Mouse (Mus musculus) ES-E14 (cell line): Measurements from ENCODE around the gene Epha4. TPM values are rescaled to one million over a fixed set of nuclear protein-coding genes. Genes with fewer than 3 reads are reported as not detected.

Experiments used
- DNase-seq: peaks from one replicate; pipeline ENCODE4 v3.0.0-alpha.2; 2013; ENCODE audit warnings: low read depth, low spot score
- H3K27ac ChIP-seq: 2 replicates; pipeline ENCODE4 v1.5.1; 2012; ENCODE audit warnings: low read depth, mild to moderate bottlenecking, low read length, moderate library complexity, mixed read lengths; ENCODE audit not compliant: poor library complexity, insufficient read depth, severe bottlenecking
- H3K36me3 ChIP-seq: 2 replicates; pipeline ENCODE4 v1.6.1; 2012; ENCODE audit warnings: mild to moderate bottlenecking, low read length, moderate library complexity, mixed read lengths; ENCODE audit not compliant: control insufficient read depth, poor library complexity, insufficient read depth, severe bottlenecking
- H3K4me1 ChIP-seq, 2 experiments: fragments of 150-350 bp in 1 of 2; sonication (generic) in 1 of 2; 2 replicates each; pipeline ENCODE4 v1.6.1; 2012; ENCODE audit warnings: low read length in 2 of 2, mild to moderate bottlenecking in 1 of 2, mixed read lengths in 1 of 2; ENCODE audit not compliant: control insufficient read depth in 2 of 2, insufficient read depth in 2 of 2, poor library complexity in 1 of 2
- H3K4me3 ChIP-seq, 2 experiments: fragments of 150-350 bp in 1 of 2; sonication (generic) in 1 of 2; 2 replicates each; pipeline ENCODE4 v1.5.1; 2012; ENCODE audit warnings: low read length in 2 of 2, low read depth in 1 of 2, mild to moderate bottlenecking in 1 of 2, mixed read lengths in 1 of 2; ENCODE audit not compliant: insufficient read depth in 1 of 2, poor library complexity in 1 of 2, severe bottlenecking in 1 of 2
- H3K9ac ChIP-seq: 2 replicates; pipeline ENCODE4 v1.6.1; 2012; ENCODE audit warnings: low read depth, mild to moderate bottlenecking, low read length, mixed read lengths; ENCODE audit not compliant: poor library complexity, insufficient read depth, severe bottlenecking
- H3K9me3 ChIP-seq: fragments of 150-350 bp; sonication (generic); 2 replicates; pipeline ENCODE4 v1.6.1; 2012; ENCODE audit warnings: low read depth, mild to moderate bottlenecking, low read length; ENCODE audit not compliant: control insufficient read depth, insufficient read depth
- CHD2 ChIP-seq: IDR thresholded peaks from 2 replicates; pipeline ENCODE4 v1.6.1; 2014; ENCODE audit warnings: mild to moderate bottlenecking, low read depth, low read length, inconsistent platforms
- HCFC1 ChIP-seq: IDR thresholded peaks from 2 replicates; pipeline ENCODE4 v1.6.1; 2012; ENCODE audit warnings: low read length, inconsistent platforms, borderline replicate concordance; ENCODE audit not compliant: insufficient read depth
- MAFK ChIP-seq: IDR thresholded peaks from 2 replicates; pipeline ENCODE4 v1.6.1; 2014; ENCODE audit warnings: mild to moderate bottlenecking, low read depth, low read length, inconsistent platforms; ENCODE audit not compliant: insufficient read depth
- ZC3H11A ChIP-seq: IDR thresholded peaks from 2 replicates; pipeline ENCODE4 v1.6.1; 2012; ENCODE audit warnings: low read depth, mild to moderate bottlenecking, inconsistent platforms, low read length, borderline replicate concordance
- ZNF384 ChIP-seq: IDR thresholded peaks from 2 replicates; pipeline ENCODE4 v1.6.1; 2012; ENCODE audit warnings: low read depth, low read length, inconsistent platforms
- in situ Hi-C, 2 experiments: fragments of 600-800 bp; cut with MboI; formaldehyde crosslinking; loops; one replicate each; pipeline ENCODE4 v1.15.1; 2025; ENCODE audit warnings: low sequenced_read_pairs in 2 of 2, inconsistent platforms in 1 of 2; ENCODE audit not compliant: unreplicated experiment in 2 of 2
- total RNA-seq: library from RNA; depleted of rRNA; stranded (reverse); fragments of 300-350 nt; gene quantifications from 2 replicates; pipeline ENCODE4 v1.2.3, GENCODE M21; 2012

Epha4 gene
- total RNA-seq, 1 experiment = 99.7 TPM

GRCm38 (mm10) chr1:77490166-77490565 lies 24.7 kb downstream of the Epha4 start:
- no peak overlapping the region for H3K4me3 ChIP-seq

GRCm38 (mm10) chr1:77489387-77489786 lies 25.5 kb downstream of the Epha4 start:
- H3K27ac ChIP-seq = no peak overlapping the region

More at GRCm38 (mm10) chr1:77490166-77490565, 24.7 kb downstream of the Epha4 start:
- H3K36me3 ChIP-seq = peaks cover 5% of the 10 kb centered on the region
- in situ Hi-C loops = no loop called here
- DNase-seq = no peak
- peak overlapping the region; percentile 1; the same call in 1 of the 2 replicates for H3K27ac ChIP-seq
- no peaks in the 10 kb centered on the region for H3K9me3 ChIP-seq
- TF ChIP-seq HCFC1 (no peak), MAFK (no peak)
- H3K4me1 ChIP-seq = peaks cover 8 to 10% of the 10 kb centered on the region in 2 experiments; a peak in 3 of 4 replicates
- no peak overlapping the region for H3K9ac ChIP-seq

GRCm38 (mm10) chr1:77487856-77488462 lies 26.9 kb downstream of the Epha4 start:
- Histone ChIP-seq H3K9me3 (no peaks in the 10 kb centered on the region), H3K4me1 (peaks cover 2 to 7% of the 10 kb centered on the region in 2 experiments; a peak in 3 of 4 replicates), H3K27ac (no peak overlapping the region), H3K9ac (no peak overlapping the region), H3K36me3 (peaks cover 2% of the 10 kb centered on the region; the same call in 1 of the 2 replicates), H3K4me3 (no peak overlapping the region)
- TF ChIP-seq ZC3H11A = no peak
- no peak for TF ChIP-seq MAFK
- no peak for TF ChIP-seq CHD2
- TF ChIP-seq HCFC1 = no peak
- TF ChIP-seq ZNF384 = no peak
- in situ Hi-C loops = no loop called here
- DNase-seq = no peak

More at GRCm38 (mm10) chr1:77489387-77489786, 25.5 kb downstream of the Epha4 start:
- H3K9ac ChIP-seq = no peak overlapping the region
- H3K4me3 ChIP-seq = no peak overlapping the region
- peaks cover 5% of the 10 kb centered on the region for H3K36me3 ChIP-seq
- TF ChIP-seq HCFC1 = no peak
- no peak for TF ChIP-seq ZC3H11A
- no peaks in the 10 kb centered on the region for H3K9me3 ChIP-seq
- no peak for DNase-seq
- H3K4me1 ChIP-seq = peaks cover 3 to 10% of the 10 kb centered on the region in 2 experiments; a peak in 3 of 4 replicates
- in situ Hi-C loops = no loop called here

- H3K9ac ChIP-seq = no peak overlapping the region; the same call in 1 of the 2 replicates
- in situ Hi-C loops = no loop called here
- TF ChIP-seq MAFK (no peak), CHD2 (no peak), ZC3H11A (no peak)
- no peak overlapping the region for H3K4me3 ChIP-seq
- H3K36me3 ChIP-seq = no peaks in the 10 kb centered on the region
- H3K9me3 ChIP-seq = no peaks in the 10 kb centered on the region
- no peak overlapping the region for H3K27ac ChIP-seq
- no peak for DNase-seq
- peaks cover 2% of the 10 kb centered on the region in 2 experiments; a peak in 2 of 4 replicates for H3K4me1 ChIP-seq
These were observed 29.9 kb downstream of the Epha4 start for GRCm38 (mm10) chr1:77484766-77485596.
